Mouse (Mus musculus): Measurements from ENCODE around the gene C1ql1. TPM values are rescaled to one million over a fixed set of nuclear protein-coding genes. Genes with fewer than 3 reads are reported as not detected.

C1ql1 gene
- total and polyA plus RNA-seq, 2 experiments, result not detected

DNA sequence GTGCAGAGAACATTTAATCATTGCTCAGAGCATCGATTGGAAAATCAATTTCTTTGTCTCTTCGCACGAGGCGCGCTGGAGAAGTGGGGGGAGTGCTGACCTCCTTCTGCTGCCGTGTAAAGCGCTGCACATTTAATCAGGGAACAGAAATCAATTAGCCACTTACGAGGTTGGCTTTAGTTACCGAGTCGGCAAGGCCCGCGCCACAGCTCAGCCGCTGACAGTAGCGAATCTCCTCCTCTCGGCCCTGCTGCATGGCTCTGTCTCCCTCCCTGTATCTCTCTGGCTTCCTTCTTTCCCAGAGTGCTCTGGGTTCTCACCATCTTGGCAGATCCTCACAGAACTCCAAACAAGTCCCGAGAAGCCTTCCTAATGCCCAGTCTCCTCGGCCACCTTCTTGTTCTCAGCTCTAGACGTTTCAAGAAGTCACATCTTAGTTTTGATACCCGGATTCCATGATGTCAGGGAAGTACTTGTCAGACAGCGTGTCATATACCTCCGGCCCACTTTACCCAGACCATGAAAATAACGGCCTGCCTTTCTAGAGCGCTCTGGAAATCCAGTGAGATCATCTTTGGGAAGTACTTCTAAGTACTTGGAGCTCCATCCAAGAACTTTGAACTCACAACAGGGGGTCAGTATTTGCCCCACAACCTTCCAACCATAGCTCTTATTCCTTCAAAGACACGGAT is 17.5 kb upstream of the C1ql1 start:
- TF ChIP-seq CTCF (IDR thresholded peaks at IDR 0.05; ENCODE audit: low read depth, low read length) (no peak), POLR2A (IDR thresholded peaks at IDR 0.05; ENCODE audit: extremely low read depth, insufficient read depth, low read length) (no peak)
- H3K79me2 ChIP-seq (ENCODE audit: control insufficient read depth, insufficient read depth, low read length), result no peaks in the 10 kb centered on the region
- peaks cover 5% of the 10 kb centered on the region; the same call in 1 of the 2 replicates for H3K27me3 ChIP-seq (ENCODE audit: control insufficient read depth, insufficient read depth, low read length)
- no peaks in the 10 kb centered on the region for H3K4me1 ChIP-seq (ENCODE audit: control insufficient read depth, insufficient read depth, low read length)
- H3K4me3 ChIP-seq (ENCODE audit: insufficient read depth, low read depth, low read length), result no peak overlapping the region
- no peak overlapping the region for H3K27ac ChIP-seq (replicated peaks; ENCODE audit: insufficient read depth, low read depth, low read length)
- H3K36me3 ChIP-seq (ENCODE audit: control insufficient read depth, insufficient read depth, low read length), result no peaks in the 10 kb centered on the region
- peak; percentile 24 for DNase-seq (ENCODE audit: extremely low read depth, low read depth, low spot score)
- H3K9ac ChIP-seq (ENCODE audit: low read depth, low read length), result no peak overlapping the region
- WGBS, result 18% methylated on average over 24 of the region's 24 CpGs

DNA sequence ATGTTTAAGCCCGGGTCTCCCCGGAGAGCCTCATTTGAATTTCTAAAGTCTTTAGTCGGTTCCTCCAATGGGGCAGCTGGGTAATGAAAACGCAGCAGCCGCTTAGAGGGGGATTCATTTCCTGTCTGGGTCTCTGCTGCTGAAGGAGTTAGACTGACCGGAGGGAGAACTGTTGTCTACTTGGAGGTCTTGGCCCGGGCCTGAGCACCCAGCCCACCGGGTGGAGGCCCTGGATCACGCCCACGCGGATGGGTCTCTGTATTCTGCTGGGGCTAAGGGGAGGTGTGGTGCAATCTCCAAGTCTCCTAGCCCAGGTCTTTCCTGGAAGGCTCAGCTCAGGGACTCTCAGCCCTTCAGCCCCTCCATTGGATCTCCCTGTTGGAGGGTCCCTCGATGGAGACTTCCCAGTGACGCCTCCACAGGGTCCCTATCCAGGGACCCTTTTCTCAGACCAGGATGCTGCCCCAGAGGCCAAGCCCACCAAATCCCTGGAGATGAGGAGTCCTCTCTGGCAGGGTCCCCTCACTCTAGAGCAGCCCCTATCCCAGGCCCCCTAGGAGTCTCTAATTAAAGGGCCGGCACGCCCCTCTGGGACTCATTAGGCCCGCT is 16.9 kb upstream of the C1ql1 start:
- no peak overlapping the region for H3K4me3 ChIP-seq (ENCODE audit: insufficient read depth, low read depth, low read length)
- peaks cover 5% of the 10 kb centered on the region; the same call in 1 of the 2 replicates for H3K27me3 ChIP-seq (ENCODE audit: control insufficient read depth, insufficient read depth, low read length)
- no peak for DNase-seq (ENCODE audit: extremely low read depth, low read depth, low spot score)
- H3K9ac ChIP-seq (ENCODE audit: low read depth, low read length), result no peak overlapping the region
- H3K36me3 ChIP-seq (ENCODE audit: control insufficient read depth, insufficient read depth, low read length), result no peaks in the 10 kb centered on the region
- 15% methylated on average over 16 of the region's 16 CpGs for WGBS
- no peaks in the 10 kb centered on the region for H3K4me1 ChIP-seq (ENCODE audit: control insufficient read depth, insufficient read depth, low read length)
- no peak overlapping the region for H3K27ac ChIP-seq (replicated peaks; ENCODE audit: insufficient read depth, low read depth, low read length)
- H3K79me2 ChIP-seq (ENCODE audit: control insufficient read depth, insufficient read depth, low read length), result no peaks in the 10 kb centered on the region
- TF ChIP-seq POLR2A (IDR thresholded peaks at IDR 0.05; ENCODE audit: extremely low read depth, insufficient read depth, low read length), result no peak
- TF ChIP-seq CTCF (IDR thresholded peaks at IDR 0.05; ENCODE audit: low read depth, low read length), result no peak

DNA sequence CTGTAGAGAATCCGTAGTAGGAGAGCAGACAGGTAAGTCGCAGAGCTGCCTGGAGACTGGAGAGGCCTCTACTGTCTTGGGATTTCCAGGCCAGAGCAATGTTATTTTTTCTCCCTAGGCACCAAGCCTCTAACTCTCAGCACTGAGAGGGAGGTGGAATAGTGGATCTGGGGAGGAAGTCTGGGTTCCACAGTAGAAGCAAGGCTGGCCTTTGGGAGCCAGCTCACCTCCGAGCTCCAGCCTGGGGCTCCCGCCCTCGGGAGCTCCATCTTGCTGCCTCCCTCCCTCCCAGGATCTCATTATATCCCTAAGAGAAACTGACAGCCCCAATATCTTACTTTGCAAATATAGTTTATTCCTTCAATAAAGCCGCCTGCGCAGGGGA is 16.4 kb upstream of the C1ql1 start:
- H3K9ac ChIP-seq (ENCODE audit: low read depth, low read length), result no peak overlapping the region
- 60% methylated on average over 7 of the region's 7 CpGs for WGBS
- no peaks in the 10 kb centered on the region for H3K79me2 ChIP-seq (ENCODE audit: control insufficient read depth, insufficient read depth, low read length)
- no peak overlapping the region for H3K4me3 ChIP-seq (ENCODE audit: insufficient read depth, low read depth, low read length)
- no peak for DNase-seq (ENCODE audit: extremely low read depth, low read depth, low spot score)
- peaks cover 5% of the 10 kb centered on the region; the same call in 1 of the 2 replicates for H3K27me3 ChIP-seq (ENCODE audit: control insufficient read depth, insufficient read depth, low read length)
- no peak overlapping the region for H3K27ac ChIP-seq (replicated peaks; ENCODE audit: insufficient read depth, low read depth, low read length)
- H3K36me3 ChIP-seq (ENCODE audit: control insufficient read depth, insufficient read depth, low read length), result no peaks in the 10 kb centered on the region
- no peaks in the 10 kb centered on the region for H3K4me1 ChIP-seq (ENCODE audit: control insufficient read depth, insufficient read depth, low read length)
- no peak for TF ChIP-seq CTCF (IDR thresholded peaks at IDR 0.05; ENCODE audit: low read depth, low read length)
- no peak for TF ChIP-seq POLR2A (IDR thresholded peaks at IDR 0.05; ENCODE audit: extremely low read depth, insufficient read depth, low read length)

DNA sequence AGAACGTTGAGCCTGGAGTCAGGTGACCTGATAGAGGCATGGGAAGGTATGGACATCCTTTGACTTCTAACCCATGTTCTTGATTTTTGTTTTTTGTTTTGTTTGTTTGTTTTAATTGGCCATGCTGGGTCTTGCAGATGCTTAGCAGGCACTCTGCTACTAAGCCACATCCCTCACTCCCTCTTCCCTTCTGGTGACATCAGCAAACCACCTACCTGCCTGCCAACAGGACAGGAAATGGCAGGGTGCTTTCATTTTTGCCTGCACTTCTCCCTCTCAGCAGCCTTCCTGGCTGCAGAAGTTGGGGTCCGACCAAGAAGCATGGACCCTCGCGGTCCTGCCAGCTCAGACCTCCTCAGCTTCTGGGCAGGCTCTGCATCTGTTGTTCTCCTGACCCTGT is 14.6 kb upstream of the C1ql1 start:
- H3K27me3 ChIP-seq (ENCODE audit: control insufficient read depth, insufficient read depth, low read length), result 0 out of 2 replicates have a peak, but pooled peaks cover 3% of the 10 kb centered on the region
- TF ChIP-seq CTCF (IDR thresholded peaks at IDR 0.05; ENCODE audit: low read depth, low read length) (no peak), POLR2A (IDR thresholded peaks at IDR 0.05; ENCODE audit: extremely low read depth, insufficient read depth, low read length) (no peak)
- DNase-seq (ENCODE audit: extremely low read depth, low read depth, low spot score), result no peak
- no peaks in the 10 kb centered on the region for H3K4me1 ChIP-seq (ENCODE audit: control insufficient read depth, insufficient read depth, low read length)
- H3K36me3 ChIP-seq (ENCODE audit: control insufficient read depth, insufficient read depth, low read length), result no peaks in the 10 kb centered on the region
- no peak overlapping the region for H3K27ac ChIP-seq (replicated peaks; ENCODE audit: insufficient read depth, low read depth, low read length)
- no peak overlapping the region for H3K9ac ChIP-seq (ENCODE audit: low read depth, low read length)
- H3K4me3 ChIP-seq (ENCODE audit: insufficient read depth, low read depth, low read length), result no peak overlapping the region
- no peaks in the 10 kb centered on the region for H3K79me2 ChIP-seq (ENCODE audit: control insufficient read depth, insufficient read depth, low read length)
- 86% methylated on average over 4 of the region's 4 CpGs for WGBS

DNA sequence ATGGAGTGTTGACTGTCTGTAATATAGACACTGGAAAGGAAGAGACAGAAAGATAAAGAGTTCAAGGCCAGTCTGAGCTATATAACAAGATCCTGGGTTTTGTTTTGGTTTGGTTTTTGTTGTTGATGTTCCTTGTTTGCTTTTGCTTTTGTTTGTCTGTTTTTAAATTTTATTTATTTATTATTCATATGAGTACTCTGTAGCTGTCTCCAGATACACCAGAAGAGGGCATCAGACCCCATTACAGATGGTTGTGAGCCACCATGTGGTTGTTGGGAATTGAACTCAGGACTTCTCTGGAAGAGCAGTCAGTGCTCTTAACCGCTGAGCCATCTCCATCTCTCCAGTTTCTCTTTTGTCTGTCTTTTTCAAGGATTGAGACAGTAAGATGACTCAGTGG is 12.4 kb upstream of the C1ql1 start:
- Histone ChIP-seq H3K9ac (ENCODE audit: low read depth, low read length) (no peak overlapping the region), H3K36me3 (ENCODE audit: control insufficient read depth, insufficient read depth, low read length) (no peaks in the 10 kb centered on the region), H3K27ac (replicated peaks; ENCODE audit: insufficient read depth, low read depth, low read length) (no peak overlapping the region), H3K27me3 (ENCODE audit: control insufficient read depth, insufficient read depth, low read length) (0 out of 2 replicates have a peak, but pooled peaks cover 3% of the 10 kb centered on the region), H3K4me3 (ENCODE audit: insufficient read depth, low read depth, low read length) (no peak overlapping the region), H3K4me1 (ENCODE audit: control insufficient read depth, insufficient read depth, low read length) (no peaks in the 10 kb centered on the region), H3K79me2 (ENCODE audit: control insufficient read depth, insufficient read depth, low read length) (no peaks in the 10 kb centered on the region)
- 91% methylated on average over 1 of the region's 1 CpGs for WGBS
- no peak for DNase-seq (ENCODE audit: extremely low read depth, low read depth, low spot score)
- TF ChIP-seq CTCF (IDR thresholded peaks at IDR 0.05; ENCODE audit: low read depth, low read length) (no peak), POLR2A (IDR thresholded peaks at IDR 0.05; ENCODE audit: extremely low read depth, insufficient read depth, low read length) (no peak)

DNA sequence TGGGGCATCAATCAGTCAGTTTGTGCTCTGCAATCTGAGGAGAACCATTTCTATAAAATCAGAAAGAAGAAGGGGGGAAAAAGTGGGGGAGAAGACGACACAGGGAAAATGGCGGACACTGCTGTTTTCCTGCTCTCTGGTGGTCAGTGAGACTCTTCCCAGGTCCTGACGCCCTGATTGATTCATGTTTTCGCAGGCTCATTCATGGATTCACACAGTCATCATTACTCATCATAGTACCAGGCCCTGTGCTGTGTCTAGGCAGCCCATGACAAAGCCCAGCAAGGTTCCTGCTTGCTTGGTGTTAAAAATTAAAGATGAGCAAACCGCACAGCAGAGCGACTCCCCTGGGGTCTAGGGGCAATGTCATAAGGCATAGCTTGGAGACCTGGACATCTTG is 11.9 kb upstream of the C1ql1 start:
- H3K79me2 ChIP-seq (ENCODE audit: control insufficient read depth, insufficient read depth, low read length), result no peaks in the 10 kb centered on the region
- 87% methylated on average over 6 of the region's 6 CpGs for WGBS
- DNase-seq (ENCODE audit: extremely low read depth, low read depth, low spot score), result no peak
- no peak overlapping the region for H3K27ac ChIP-seq (replicated peaks; ENCODE audit: insufficient read depth, low read depth, low read length)
- H3K4me3 ChIP-seq (ENCODE audit: insufficient read depth, low read depth, low read length), result no peak overlapping the region
- H3K9ac ChIP-seq (ENCODE audit: low read depth, low read length), result no peak overlapping the region
- H3K36me3 ChIP-seq (ENCODE audit: control insufficient read depth, insufficient read depth, low read length), result no peaks in the 10 kb centered on the region
- H3K27me3 ChIP-seq (ENCODE audit: control insufficient read depth, insufficient read depth, low read length), result 0 out of 2 replicates have a peak, but pooled peaks cover 3% of the 10 kb centered on the region
- TF ChIP-seq CTCF (IDR thresholded peaks at IDR 0.05; ENCODE audit: low read depth, low read length), result no peak
- TF ChIP-seq POLR2A (IDR thresholded peaks at IDR 0.05; ENCODE audit: extremely low read depth, insufficient read depth, low read length), result no peak
- H3K4me1 ChIP-seq (ENCODE audit: control insufficient read depth, insufficient read depth, low read length), result no peaks in the 10 kb centered on the region
